Mouse (Mus musculus) right cerebral cortex, postnatal 10 days (tissue): ENCODE measurements around the gene Krt222.
A peak's percentile ranks its signal among the peaks of the same experiment; 100 is the strongest.

Source experiments
- DNase-seq, 2 experiments: peaks; one replicate each; pipeline ENCODE4 v3.0.0; 2021; ENCODE audit warnings: low spot score in 2 of 2

Krt222 gene

DNA sequence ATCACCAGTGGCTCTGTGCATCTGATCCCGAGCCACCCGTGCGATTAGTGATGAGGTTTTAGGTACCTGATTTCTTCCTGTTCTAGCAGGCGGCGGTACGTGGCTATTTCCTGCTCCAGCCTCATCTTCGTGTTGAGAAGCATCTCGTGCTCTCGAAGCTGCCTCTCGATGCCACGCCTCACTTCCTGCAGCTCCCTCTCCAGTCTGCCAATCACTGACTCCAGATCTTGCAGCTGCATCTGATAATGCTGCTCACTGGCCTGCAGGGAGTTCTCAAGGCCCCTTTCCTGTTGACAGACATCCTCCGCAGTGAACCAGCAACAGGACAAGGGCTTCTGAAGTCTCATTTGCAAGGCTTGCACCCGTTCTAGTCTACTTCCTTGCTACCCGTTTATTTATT is 5.4 kb downstream of the Krt222 start:
- DNase-seq = no peak

DNA sequence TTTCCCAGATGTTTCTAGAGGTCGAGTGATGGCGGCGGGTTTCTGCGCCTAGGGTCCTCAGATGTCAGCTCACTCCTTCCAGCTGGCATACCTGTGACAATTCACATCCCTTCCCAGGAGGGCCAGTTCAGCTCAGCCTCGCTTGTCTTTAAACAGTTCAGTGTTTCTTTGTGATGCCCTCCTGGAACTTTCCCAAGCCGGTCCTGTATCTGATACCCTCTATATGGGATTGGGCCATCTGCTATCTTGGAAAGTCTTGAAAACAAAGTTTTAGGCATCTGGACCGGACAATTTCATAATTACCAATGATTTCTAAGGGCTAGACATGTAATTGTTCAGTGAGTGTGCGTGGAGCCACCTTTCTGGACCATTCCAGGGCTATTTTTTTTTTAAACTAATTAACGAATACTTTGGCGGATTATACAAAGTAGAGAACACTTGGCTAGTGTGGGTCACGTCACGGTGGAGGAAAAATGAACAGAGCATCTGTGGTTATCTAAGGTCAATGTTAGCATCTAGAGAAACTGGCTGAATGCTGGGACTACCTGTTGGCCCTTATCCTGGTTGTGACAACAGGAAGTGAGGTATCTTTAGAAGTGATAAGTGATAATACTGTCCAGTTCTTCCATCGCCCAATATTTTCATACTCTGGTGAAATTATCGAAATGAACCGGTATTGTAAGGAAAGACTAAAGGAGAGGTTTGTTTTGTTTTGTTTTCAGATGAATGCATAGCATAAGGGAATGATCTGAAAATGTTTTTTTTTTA is 12.7 kb downstream of the Krt222 start:
- no peak for DNase-seq

DNA sequence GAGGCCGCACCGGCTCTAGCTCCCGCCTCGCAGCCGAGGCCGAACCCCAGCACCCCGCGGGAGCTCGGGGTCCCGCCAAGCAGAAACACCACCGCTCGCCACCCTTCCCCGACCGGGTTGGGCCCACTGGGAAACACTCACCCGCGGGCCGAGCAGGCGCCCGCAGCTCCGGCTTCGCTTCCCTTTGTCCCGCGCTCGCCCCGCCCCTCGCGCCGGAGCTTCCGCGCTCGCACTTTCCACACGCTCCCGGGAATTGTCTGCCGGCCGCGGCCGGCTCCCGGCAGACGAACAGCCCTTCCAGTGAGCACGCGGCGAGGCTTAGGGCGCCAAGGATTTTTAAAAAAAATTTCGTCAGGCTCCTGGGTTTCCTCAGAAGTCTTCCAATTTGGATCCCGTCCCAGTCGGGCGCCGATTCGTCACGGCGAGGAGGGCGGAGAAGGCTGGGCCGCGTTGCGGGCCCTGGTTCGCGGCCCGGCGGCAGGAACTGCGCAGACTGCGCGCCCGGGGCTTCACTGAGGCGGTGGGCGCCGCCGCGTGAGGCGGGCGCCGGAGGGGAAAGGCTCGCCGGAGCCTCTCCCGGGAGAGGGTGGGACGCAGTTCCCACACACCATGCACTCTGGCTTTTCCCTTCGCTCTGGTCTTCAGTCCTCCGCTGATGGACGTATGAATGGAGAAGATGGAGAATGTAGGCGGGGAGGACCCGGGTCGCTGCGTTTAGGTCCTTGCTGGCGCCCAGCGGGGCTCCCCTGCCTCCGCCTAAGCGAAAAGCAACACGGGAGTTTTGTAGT is 13.4 kb downstream of the Krt222 start, which contains the start of gene Smarce1:
Gene Smarce1 (minus strand): TSS at position 757 of the 788 bp plus-strand sequence.
- peak; percentile 85 to 87 for DNase-seq

DNA sequence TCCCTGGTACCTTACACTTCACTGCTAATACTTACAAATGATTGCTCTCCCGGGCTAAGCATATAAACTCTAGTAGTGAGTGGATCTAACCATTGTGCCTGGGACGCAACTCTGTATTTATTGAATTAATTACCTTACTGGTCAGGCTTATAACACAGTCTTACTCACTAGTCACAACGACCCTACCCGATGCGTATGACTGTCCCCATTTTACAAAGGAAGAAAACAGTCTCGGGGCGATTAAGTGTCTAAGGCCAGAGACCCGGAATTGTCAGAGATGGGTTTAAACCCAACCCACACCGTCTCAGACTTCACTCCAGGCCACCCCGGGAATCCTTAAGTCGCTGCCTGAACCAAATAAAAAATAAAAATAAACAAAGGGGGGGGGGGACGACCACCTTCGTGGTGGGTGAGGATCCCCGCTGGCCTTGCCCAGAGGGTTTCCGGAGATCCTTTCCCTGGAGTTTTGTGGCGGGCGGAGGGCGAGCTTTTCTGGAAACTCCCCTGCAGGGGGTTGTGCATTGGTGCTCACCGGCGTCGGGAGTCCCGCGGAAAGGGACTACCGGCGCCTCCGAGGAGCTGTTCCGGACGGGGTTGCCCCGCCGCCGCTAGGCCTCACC is 14.1 kb downstream of the Krt222 start:
- peak in 1 of 2 experiments; percentile 37 for DNase-seq

DNA sequence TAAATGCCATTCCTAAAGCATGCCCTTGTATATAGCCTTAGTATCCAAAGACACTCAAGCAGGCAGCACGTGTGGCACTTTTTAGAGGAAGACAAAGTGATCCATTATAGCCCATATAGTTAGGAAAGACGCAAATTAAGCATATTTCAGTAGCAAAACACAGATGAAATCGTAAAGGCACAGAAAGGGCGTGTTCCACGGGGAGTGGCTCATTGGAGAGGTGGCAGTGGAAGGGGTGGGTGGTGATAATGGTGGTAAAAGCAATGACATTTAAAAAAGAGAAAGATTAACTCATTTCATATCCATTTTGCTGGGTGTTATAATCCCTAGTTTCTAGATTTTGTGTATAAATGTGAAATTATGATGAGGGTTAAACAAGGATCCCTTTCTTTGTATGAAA is 17.6 kb downstream of the Krt222 start:
- no peak for DNase-seq

DNA sequence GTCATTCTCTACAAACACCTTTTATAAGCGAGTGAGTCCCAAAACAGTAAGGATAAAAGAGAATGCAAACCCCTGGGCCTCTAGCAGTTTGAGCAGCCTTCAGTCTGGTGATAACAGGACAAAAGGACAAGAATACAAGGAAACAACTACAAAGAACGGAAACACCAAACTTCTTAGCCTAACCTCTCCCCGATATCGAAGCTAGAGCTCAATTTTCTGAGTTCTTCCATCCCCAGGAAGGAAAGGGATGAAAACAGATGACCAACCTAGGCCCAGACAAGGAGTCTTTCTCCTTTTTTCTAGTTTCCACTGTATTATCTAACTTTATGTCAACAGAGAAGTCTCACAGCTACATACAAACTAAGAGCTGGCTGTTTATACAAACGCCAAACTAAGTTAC is 20.6 kb downstream of the Krt222 start:
- no peak for DNase-seq

DNA sequence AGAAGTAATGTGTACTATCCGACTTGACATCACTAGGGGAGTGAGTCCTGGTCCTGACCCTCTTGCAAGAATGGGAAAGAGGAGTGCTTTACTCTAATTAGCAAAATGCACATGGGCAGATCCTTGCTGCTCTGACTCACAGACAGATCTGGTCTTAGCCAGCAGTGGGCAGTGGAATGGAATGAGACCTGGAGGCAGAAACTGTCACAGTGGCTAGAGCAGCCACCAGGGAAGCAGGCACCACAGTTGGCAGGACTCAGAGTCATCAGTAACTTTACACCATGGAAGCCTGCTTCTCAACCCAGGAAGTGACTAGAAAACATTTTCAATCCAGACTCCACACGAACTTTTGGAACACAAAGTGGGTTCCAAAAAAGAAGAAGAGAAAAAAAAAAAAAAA is 22.1 kb downstream of the Krt222 start:
- DNase-seq = no peak

DNA sequence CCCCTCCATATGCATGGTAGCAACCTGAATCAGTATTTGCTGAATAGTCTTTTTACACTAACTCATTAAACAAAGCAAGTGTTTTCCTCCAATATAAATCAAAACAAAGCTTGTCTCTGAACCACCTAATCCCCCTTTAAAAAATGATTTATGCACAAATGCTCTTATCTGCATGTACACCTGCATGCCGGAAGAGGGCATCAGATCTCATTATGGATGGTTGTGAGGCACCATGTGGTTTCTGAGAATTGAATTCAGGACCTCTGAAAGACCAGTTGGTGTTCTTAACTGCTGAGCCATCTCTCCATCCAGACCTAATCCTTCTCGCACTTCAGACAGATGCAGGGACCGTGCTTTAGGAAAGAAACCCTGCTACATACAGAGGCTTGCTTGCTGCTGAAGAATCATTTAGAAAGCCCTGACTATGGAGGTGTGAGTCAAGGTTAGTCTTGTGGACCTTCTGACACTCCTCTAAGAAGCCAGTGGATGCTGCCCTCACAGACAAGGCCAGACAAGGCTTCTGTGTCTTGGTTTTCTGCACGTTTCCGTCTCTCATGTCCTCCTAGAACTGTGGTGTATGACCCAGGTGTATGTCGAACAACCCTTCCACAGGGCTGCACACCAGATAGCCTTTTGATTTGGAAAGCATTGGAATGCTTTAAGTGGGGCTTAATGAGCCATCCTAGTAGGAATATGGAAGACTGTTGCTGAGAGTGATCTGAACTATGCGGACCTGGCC is 26.5 kb downstream of the Krt222 start:
- DNase-seq = no peak

DNA sequence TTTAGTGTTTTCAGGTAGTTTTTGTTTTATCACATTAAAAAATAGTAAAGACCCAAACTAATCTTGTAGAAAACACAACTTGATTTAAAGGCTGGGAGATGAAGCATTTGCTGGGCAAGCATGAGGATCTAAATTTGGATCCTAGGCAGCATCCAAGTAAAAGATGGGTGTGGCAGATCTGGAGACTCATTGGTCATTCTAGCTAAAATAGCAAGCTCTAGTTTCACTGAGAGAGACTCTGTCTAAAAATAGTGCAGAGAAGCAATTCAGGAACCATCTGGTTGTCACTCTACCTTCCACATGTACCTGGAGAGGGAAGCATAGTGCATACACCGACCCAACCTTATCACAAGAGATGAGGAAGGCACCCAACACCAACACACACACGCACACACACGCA is 27.7 kb downstream of the Krt222 start:
- DNase-seq = peak in 1 of 2 experiments; percentile 47

DNA sequence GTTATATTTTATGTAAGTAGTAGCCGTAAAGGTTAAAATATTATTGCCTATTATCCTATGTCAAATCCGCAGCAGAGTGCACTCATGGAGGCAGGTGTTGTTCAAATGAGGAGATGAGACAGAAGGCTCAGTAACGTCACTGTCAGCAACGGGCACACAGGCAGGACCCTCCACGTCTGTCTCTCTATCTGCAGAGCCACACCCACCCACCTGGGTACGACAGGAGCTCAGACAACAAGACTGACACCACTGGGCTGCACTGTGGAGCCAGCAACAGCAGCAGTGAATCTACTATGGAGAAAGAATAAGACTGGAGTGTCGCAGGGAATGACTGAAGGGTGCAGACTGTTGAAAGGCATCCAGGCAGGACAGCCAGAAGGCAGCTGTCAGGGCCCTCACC is 31.2 kb downstream of the Krt222 start:
- no peak for DNase-seq

DNA sequence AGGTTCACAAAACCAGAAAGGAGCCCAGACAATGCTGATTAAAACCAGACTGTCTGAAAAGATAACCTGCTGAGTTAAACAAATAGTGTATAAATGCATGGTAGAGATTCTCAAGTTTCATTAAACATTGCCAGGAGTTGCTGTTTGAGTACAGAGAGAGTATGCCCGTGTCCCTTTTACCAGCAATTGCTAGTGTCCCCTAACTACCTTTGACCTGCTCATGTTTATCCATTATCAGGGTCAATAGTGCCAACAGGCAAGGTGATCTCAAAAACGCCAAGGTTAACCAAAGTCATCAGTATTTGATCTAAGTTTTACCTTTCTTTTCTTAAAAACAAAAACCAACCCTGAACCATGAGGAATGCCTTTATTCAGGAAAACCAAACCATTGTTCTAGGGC is 31.9 kb downstream of the Krt222 start:
- no peak for DNase-seq

DNA sequence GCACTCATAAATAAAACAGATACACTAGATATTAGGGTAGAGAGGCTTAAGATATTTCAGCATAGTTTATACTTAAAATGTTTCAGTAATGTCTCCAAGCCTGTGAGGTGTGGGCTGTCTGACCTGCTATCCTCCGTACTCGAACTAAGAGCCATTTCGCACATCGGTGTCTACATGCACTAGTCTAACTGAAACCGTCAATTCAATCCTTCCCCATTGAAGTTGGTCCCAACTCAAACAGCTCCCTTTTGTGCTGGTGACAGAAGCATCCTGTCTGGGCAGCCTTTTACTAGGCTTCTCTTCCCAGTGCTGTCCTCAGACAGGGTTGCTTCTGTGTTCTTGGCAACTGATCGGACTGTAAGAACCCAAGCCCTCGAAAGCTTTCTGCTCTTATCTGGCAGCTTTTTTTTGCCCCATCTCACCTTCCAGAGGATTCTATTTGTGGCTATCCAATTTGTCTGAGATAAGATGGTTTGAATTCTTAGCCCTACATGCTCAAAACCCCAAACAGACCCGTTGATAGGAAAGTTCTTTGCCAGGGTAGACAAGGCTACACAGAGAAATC is 35.7 kb downstream of the Krt222 start:
- DNase-seq = no peak

DNA sequence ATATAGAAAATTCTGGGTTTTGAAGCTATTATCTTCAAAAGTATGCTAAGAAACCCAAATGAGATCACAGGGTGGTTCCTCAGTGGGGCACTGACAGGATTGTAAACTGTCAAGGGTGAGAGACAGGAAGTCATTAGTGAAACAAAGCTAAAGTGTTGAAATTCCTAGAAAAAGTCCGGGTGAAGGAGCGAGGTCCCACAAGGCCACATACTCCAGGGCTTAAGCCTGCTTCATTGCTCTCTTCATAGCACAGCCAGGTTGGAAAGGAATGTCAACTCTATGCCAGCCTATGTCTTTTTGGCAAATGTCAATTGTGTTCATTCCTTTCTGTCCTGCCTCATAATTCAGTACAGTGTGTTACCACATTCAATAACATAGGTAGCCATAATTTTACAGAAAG is 36.4 kb downstream of the Krt222 start:
- DNase-seq = no peak

DNA sequence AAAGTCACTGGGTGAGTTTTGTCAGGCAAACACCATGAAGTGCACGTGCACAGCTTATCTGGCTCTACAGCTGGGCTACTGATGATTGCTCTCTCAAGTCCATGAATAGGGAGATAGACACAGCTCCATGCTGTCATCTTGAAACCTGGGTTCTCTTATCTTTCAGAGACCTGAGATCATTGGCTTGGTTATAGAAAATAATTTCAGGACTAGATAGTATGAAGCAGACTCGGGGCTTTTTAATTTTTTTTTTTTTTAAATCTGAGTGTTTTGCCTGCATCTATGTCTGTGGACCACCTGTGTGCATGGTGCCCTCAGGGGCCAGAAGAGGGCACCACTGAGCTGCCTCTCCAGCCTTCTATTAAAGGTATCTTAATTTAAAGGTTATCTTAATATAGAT is 36.9 kb downstream of the Krt222 start:
- peak in 1 of 2 experiments; percentile 32 for DNase-seq

DNA sequence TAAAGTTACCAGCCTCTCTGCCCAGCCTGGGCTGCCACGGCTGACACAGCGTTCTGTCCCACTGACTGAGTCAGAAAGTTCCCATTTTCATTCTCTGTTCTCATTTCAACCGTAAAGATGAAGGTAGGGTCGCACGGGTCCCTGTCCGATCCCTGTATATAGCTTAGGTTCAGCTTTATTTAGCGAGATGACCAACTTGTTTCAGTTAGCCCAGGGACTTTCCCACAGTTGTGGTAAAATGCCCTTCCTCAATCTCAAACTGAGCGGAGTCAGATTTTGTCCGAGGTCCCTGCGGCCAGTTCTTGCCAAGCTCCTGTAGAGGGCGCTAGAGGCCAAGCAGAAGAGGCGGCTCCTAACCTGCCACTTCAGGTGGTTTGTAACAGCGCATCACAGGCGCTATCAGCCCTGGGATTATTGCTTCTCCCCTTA is 54.7 kb downstream of the Krt222 start:
- peak in 1 of 2 experiments; percentile 69 for DNase-seq

DNA sequence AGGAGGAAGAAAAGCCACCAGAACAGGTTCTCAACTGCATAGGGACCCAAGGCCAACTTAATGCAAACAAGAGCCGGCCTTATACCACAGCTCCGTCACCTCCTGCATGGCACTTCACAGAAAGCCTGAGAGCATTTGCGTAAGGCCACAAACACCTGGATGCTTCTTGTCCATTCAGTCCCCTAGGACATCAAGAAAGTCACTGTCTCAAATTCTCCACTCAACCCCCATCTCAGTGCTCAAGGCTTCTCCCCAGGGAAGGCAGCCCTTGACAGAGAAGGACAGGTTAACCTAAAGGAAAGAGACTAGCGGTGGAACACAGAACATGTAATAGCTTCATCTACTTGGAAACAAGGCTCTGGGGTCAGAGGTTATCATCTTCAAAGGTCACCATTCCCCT is 56.5 kb downstream of the Krt222 start:
- no peak for DNase-seq

DNA sequence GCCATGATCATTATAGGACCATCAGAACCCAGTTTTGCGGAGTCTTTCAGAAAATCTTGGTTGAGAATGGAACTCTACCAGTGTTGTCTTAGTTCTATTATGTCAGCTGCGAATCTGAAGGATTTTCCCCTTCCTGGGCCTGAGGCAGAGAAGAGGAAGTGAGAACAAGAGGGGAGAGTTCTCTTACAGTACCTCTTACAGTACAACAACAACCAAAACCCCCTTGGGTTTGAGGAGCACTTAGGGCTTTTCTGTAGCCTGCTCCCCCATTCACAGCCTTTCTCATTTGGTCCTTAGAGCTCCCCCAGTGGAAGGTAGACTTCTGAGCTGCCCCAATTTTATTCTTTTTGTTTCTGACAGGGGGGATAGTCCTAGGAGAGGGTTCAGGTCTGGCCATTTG is 57.0 kb downstream of the Krt222 start:
- no peak for DNase-seq
